Mouse (Mus musculus): ENCODE measurements around the gene Fam193a. TPM values are rescaled to one million over a fixed set of nuclear protein-coding genes. Genes with fewer than 3 reads are reported as not detected.

The Fam193a gene
- polyA plus RNA-seq, 1 experiment from 2014 or later: 4.9 TPM

DNA sequence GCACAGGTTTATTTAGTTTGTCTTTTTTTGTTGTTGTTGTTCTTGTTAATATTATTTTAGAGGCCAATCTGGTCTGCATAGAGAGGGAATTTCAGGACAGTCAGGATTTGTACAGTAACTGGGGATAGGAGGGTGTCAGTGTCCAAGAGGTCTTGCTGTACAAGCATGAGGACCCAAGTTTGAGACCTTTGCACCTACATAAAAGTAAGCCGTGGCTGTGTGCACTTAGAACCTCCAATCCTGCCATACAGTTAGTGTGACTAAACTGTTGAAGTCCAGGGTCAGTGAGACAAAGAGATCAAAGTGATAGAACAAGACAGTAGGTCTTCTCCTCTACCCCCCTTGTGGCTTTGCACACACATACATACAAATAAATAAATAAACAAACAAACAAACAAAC is 64.1 kb downstream of the Fam193a start:
- Histone ChIP-seq H3K4me1 (no peaks in the 10 kb centered on the region), H3K27ac (no peak overlapping the region), H3K36me3 (peaks cover 97% of the 10 kb centered on the region), H3K9ac (no peak overlapping the region), H3K4me2 (no peak overlapping the region), H3K4me3 (no peak overlapping the region), H3K27me3 (replicated peaks) (no peaks in the 10 kb centered on the region), H3K9me3 (replicated peaks) (no peaks in the 10 kb centered on the region)
- WGBS (ENCODE audit: insufficient replicate concordance): 61% methylated on average over 1 of the region's 1 CpGs
- ATAC-seq: no peak

DNA sequence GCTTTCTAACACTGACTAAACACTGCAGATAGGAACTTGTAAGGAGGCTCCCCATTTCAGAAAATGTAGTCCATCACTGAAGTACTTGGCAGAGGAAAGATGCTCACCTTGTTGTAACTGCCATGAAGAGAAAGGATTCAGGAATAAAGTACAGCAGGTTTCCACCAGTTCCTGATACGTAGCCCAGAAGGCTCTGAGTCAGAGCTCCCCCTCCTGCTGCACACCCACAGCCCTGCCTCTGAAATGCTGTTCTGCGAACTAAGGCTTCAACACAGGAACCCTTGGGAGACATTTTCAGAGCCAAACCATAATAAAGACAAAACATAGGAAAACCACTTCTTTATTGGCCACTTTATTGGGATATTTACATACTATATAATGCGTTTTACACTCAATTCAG is 64.5 kb downstream of the Fam193a start:
- no peaks in the 10 kb centered on the region for H3K9me3 ChIP-seq (replicated peaks)
- H3K9ac ChIP-seq: no peak overlapping the region
- no peaks in the 10 kb centered on the region for H3K4me1 ChIP-seq
- no peak overlapping the region for H3K27ac ChIP-seq
- WGBS (ENCODE audit: insufficient replicate concordance): 88% methylated on average over 3 of the region's 3 CpGs
- no peak overlapping the region for H3K4me2 ChIP-seq
- no peak overlapping the region for H3K4me3 ChIP-seq
- no peak for ATAC-seq
- H3K27me3 ChIP-seq (replicated peaks): no peaks in the 10 kb centered on the region
- peaks cover 96% of the 10 kb centered on the region for H3K36me3 ChIP-seq

DNA sequence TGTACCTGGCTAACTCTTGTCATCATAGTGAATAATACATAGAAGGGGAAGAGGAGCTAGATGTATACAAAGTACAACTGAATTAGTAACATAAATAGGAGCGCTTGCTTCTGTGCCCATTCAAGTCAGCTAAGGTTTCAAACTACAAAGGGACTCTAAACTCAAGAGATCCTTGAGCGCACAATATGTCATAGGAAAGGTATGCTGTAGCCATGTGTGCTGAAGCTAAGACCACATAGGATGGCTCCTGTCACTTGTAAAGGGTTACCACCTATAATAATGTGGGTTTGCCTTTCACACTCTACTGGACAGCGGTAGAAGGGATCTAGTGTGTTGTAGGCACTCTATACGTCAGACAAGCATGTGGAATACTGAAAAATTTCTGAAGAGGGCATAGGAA is 68.3 kb downstream of the Fam193a start:
- Histone ChIP-seq H3K9ac (no peak overlapping the region), H3K27ac (no peak overlapping the region), H3K36me3 (peaks cover 97% of the 10 kb centered on the region), H3K4me3 (no peak overlapping the region), H3K9me3 (replicated peaks) (no peaks in the 10 kb centered on the region), H3K27me3 (replicated peaks) (no peaks in the 10 kb centered on the region), H3K4me2 (no peak overlapping the region), H3K4me1 (peaks cover 13% of the 10 kb centered on the region)
- no peak for ATAC-seq
- 90% methylated on average over 4 of the region's 4 CpGs for WGBS (ENCODE audit: insufficient replicate concordance)

DNA sequence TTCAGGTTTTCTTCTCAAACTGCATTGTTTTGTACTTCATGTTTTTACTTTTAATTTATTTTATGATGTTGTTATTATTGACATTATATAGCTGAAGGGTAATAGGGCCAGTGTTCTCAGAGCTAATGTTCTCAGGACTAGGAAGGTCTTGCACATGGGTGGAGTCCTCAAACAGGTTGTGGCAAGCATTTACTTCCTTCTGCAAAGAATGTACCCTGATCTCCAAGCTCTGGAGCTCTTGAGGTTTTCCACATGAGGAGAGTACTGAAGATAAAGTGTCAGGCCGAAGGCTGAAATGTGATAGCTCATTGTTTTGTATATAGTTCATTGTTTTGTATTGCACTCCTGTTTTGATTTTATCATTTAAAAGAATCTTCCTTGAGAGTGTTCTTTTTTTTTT is 68.9 kb downstream of the Fam193a start:
- Histone ChIP-seq H3K36me3 (peaks cover 97% of the 10 kb centered on the region), H3K4me3 (no peak overlapping the region), H3K4me1 (peaks cover 13% of the 10 kb centered on the region), H3K9ac (no peak overlapping the region), H3K4me2 (no peak overlapping the region), H3K9me3 (replicated peaks) (no peaks in the 10 kb centered on the region), H3K27ac (no peak overlapping the region), H3K27me3 (replicated peaks) (no peaks in the 10 kb centered on the region)
- 68% methylated on average over 1 of the region's 1 CpGs for WGBS (ENCODE audit: insufficient replicate concordance)
- no peak for ATAC-seq

- no peaks in the 10 kb centered on the region for H3K9me3 ChIP-seq (replicated peaks)
- no peak overlapping the region for H3K27ac ChIP-seq
- no peak overlapping the region for H3K4me2 ChIP-seq
- H3K4me3 ChIP-seq: no peak overlapping the region
- no peak overlapping the region for H3K9ac ChIP-seq
- H3K4me1 ChIP-seq: peaks cover 13% of the 10 kb centered on the region
- peaks cover 97% of the 10 kb centered on the region for H3K36me3 ChIP-seq
- peak; percentile 59; the same call in 1 of the 2 replicates for ATAC-seq
- no peaks in the 10 kb centered on the region for H3K27me3 ChIP-seq (replicated peaks)
- WGBS (ENCODE audit: insufficient replicate concordance): 71% methylated on average over 2 of the region's 2 CpGs
Observed at GRCm38 (mm10) chr5:34439768-34440167, 70.0 kb downstream of the Fam193a start.

GRCm38 (mm10) chr5:34441797-34442196 is 72.1 kb downstream of the Fam193a start:
- Histone ChIP-seq H3K9ac (no peak overlapping the region), H3K4me2 (no peak overlapping the region), H3K36me3 (peaks cover 98% of the 10 kb centered on the region), H3K27me3 (replicated peaks) (no peaks in the 10 kb centered on the region), H3K9me3 (replicated peaks) (no peaks in the 10 kb centered on the region), H3K4me1 (peaks cover 13% of the 10 kb centered on the region), H3K4me3 (no peak overlapping the region), H3K27ac (no peak overlapping the region)
- 0 out of 2 replicates have a peak, but pooled peaks have one; percentile 35 for ATAC-seq
- 67% methylated on average over 2 of the region's 2 CpGs for WGBS (ENCODE audit: insufficient replicate concordance)

GRCm38 (mm10) chr5:34446207-34446606 is 76.5 kb downstream of the Fam193a start:
- H3K4me2 ChIP-seq: no peak overlapping the region
- no peak for ATAC-seq
- H3K36me3 ChIP-seq: peaks cover 80% of the 10 kb centered on the region
- WGBS (ENCODE audit: insufficient replicate concordance): 87% methylated on average over 9 of the region's 9 CpGs
- H3K4me1 ChIP-seq: peaks cover 5% of the 10 kb centered on the region; the same call in 1 of the 2 replicates
- H3K4me3 ChIP-seq: no peak overlapping the region
- H3K9ac ChIP-seq: no peak overlapping the region
- H3K27me3 ChIP-seq (replicated peaks): no peaks in the 10 kb centered on the region
- no peak overlapping the region for H3K27ac ChIP-seq
- no peaks in the 10 kb centered on the region for H3K9me3 ChIP-seq (replicated peaks)

DNA sequence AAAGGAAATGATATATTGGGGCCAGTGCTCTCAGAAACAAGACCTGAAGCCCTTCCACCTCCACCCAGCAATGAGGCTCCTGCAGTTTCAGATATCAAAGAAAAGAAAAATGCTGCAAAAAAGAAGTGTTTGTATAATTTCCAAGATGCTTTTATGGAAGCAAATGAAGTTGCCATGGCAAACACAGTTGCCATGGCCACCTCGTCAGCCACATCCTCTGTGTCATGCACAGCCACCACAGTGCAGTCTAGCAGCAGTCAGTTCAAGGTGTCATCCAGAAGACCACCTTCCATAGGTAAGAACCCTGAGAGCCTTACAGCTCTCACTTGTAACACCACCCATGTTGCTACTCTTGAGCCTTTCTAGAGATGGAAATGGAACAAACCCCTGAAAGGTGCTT is 89.3 kb downstream of the Fam193a start:
- Histone ChIP-seq H3K27ac (no peak overlapping the region), H3K4me3 (no peak overlapping the region), H3K9me3 (replicated peaks) (no peaks in the 10 kb centered on the region), H3K36me3 (peaks cover 92% of the 10 kb centered on the region), H3K27me3 (replicated peaks) (no peaks in the 10 kb centered on the region), H3K9ac (no peak overlapping the region), H3K4me2 (no peak overlapping the region), H3K4me1 (no peaks in the 10 kb centered on the region)
- ATAC-seq: no peak
- WGBS (ENCODE audit: insufficient replicate concordance): 81% methylated on average over 1 of the region's 1 CpGs

DNA sequence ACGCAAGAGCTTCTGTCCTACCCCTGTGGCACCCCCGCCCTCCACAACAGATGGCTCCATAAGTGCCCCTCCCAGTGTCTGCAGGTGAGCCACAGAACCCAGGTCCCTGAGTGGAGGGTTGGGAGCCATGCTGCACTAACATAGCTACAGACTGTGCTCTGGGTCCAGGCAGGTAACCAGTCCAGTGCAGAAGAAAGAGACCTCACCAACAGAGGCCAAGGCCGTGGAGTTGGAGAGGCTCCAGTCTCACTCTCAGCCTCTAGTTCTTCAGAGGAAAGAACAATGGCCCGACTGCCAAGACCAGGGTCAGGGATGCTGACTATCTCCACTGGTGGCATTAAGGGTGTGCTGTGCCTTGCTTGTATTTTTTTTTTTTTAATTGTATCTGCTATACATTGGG is 91.6 kb downstream of the Fam193a start:
- no peak overlapping the region for H3K4me3 ChIP-seq
- H3K27me3 ChIP-seq (replicated peaks): no peaks in the 10 kb centered on the region
- 83% methylated on average over 4 of the region's 4 CpGs for WGBS (ENCODE audit: insufficient replicate concordance)
- no peak for ATAC-seq
- H3K36me3 ChIP-seq: peaks cover 95% of the 10 kb centered on the region
- no peaks in the 10 kb centered on the region for H3K4me1 ChIP-seq
- no peak overlapping the region for H3K4me2 ChIP-seq
- H3K9ac ChIP-seq: no peak overlapping the region
- H3K27ac ChIP-seq: no peak overlapping the region
- H3K9me3 ChIP-seq (replicated peaks): no peaks in the 10 kb centered on the region

GRCm38 (mm10) chr5:34461841-34462240 is 92.1 kb downstream of the Fam193a start:
- H3K27ac ChIP-seq: no peak overlapping the region

DNA sequence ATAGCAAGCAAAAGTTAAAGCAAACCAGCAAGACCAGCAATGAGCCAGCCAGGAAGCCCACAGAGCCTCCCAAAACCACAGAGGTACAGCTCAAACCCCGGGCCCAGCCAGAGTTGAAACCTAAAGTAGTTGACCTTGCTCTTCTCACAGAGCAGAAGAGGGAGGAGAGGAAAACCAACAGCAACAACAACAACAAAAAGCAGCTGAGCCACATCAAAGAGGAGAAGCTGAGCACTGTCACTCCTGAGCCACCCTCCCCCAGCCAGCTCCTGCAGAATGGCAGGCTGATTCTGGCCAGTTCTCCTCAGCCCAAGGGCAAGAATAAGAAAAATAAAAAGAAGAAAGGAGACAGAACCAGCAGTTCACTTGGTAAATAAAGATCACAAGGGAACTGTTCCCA is 96.3 kb downstream of the Fam193a start:
- Histone ChIP-seq H3K9ac (no peak overlapping the region), H3K9me3 (replicated peaks) (no peaks in the 10 kb centered on the region), H3K36me3 (peaks cover 88% of the 10 kb centered on the region), H3K4me2 (no peak overlapping the region), H3K27me3 (replicated peaks) (no peaks in the 10 kb centered on the region), H3K27ac (peak overlapping the region; percentile 50), H3K4me1 (peaks cover 37% of the 10 kb centered on the region), H3K4me3 (no peak overlapping the region)
- WGBS (ENCODE audit: insufficient replicate concordance): 33% methylated on average over 1 of the region's 1 CpGs
- no peak for ATAC-seq

More at GRCm38 (mm10) chr5:34461841-34462240, 92.1 kb downstream of the Fam193a start:
- Histone ChIP-seq H3K9ac (no peak overlapping the region), H3K27me3 (replicated peaks) (no peaks in the 10 kb centered on the region), H3K4me2 (no peak overlapping the region), H3K36me3 (peaks cover 97% of the 10 kb centered on the region), H3K9me3 (replicated peaks) (no peaks in the 10 kb centered on the region), H3K4me3 (no peak overlapping the region), H3K4me1 (peaks cover 5% of the 10 kb centered on the region; the same call in 1 of the 2 replicates)
- ATAC-seq: no peak
- WGBS (ENCODE audit: insufficient replicate concordance): 85% methylated on average over 6 of the region's 6 CpGs

DNA sequence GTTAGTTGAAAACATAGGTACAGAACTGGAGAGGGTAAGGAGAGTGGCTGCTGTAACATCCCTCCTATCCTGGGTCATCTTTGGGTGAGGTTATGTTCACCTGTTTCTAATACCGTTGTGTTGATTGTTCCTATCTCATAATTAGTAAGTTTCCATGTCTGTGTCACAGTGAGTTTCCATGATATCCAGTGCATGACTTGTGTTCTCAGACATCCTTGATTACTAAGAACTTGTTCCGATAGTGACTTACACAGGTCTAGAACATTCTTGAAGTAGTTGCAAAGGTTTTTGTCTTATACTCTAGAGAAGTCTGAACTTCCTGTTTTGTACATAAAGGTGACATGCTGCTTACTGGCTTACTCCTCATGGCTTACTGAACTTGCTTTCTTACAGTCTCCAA is 96.9 kb downstream of the Fam193a start:
- H3K9ac ChIP-seq: no peak overlapping the region
- H3K27ac ChIP-seq: peak overlapping the region; percentile 28; the same call in 1 of the 2 replicates
- 84% methylated on average over 2 of the region's 2 CpGs for WGBS (ENCODE audit: insufficient replicate concordance)
- ATAC-seq: no peak
- no peak overlapping the region for H3K4me2 ChIP-seq
- peaks cover 86% of the 10 kb centered on the region for H3K36me3 ChIP-seq
- no peaks in the 10 kb centered on the region for H3K27me3 ChIP-seq (replicated peaks)
- peaks cover 37% of the 10 kb centered on the region for H3K4me1 ChIP-seq
- H3K4me3 ChIP-seq: no peak overlapping the region
- no peaks in the 10 kb centered on the region for H3K9me3 ChIP-seq (replicated peaks)

Data from liver, embryonic 12.5 days (tissue).